Mouse (Mus musculus) gastrocnemius, postnatal 25 days (tissue): ENCODE data around the gene Gpr173. TPM values are rescaled to one million over a fixed set of nuclear protein-coding genes. Genes with fewer than 3 reads are reported as not detected.

Source experiments
- total RNA-seq, 2 experiments: library from RNA; stranded (reverse); gene quantifications; 1 replicate in 1 of 2; 2 replicates in 1 of 2; pipeline ENCODE4 v1.2.3; 2021

The Gpr173 gene
- total RNA-seq, 2 experiments from 2014 or later = 0.41 to 1.2 TPM

Other genes starting within 250 kb of the Gpr173 start
- 10 to 100 TPM; 23.1 to 28.2 TPM for gene Iqsec2, start 224.4 kb downstream of the Gpr173 start, total RNA-seq
- 10 to 100 TPM; 16.8 to 26.9 TPM for gene Kdm5c, start 135.7 kb downstream of the Gpr173 start, total RNA-seq
- gene Kantr, start 41.2 kb downstream of the Gpr173 start, total RNA-seq = 1 to 10 TPM in 1 of 2 experiments, under 1 TPM in 1; 0.72 to 1.3 TPM
- gene Tspyl2, start 26.3 kb downstream of the Gpr173 start, total RNA-seq = 1 to 10 TPM; 8.2 to 9.3 TPM
- not detected for gene Cldn34a, start 194.6 kb upstream of the Gpr173 start, total RNA-seq